Mouse (Mus musculus): ENCODE data around the gene Cdc42bpa. TPM values are rescaled to one million over a fixed set of nuclear protein-coding genes. Genes with fewer than 3 reads are reported as not detected.

Cdc42bpa gene
- polyA plus RNA-seq, 1 experiment from 2014 or later: 28.5 TPM

- H3K4me2 ChIP-seq: no peak overlapping the region
- H3K27ac ChIP-seq: no peak overlapping the region
- no peaks in the 10 kb centered on the region for H3K27me3 ChIP-seq (replicated peaks)
- no peak overlapping the region for H3K4me3 ChIP-seq
- no peaks in the 10 kb centered on the region for H3K9me3 ChIP-seq
- H3K9ac ChIP-seq: no peak overlapping the region
- H3K36me3 ChIP-seq (replicated peaks): 0 out of 2 replicates have a peak, but pooled peaks cover 25% of the 10 kb centered on the region
- ATAC-seq (replicated peaks): no peak
- WGBS: 80% methylated on average over 2 of the region's 2 CpGs
- no peaks in the 10 kb centered on the region for H3K4me1 ChIP-seq
Observed at GRCm38 (mm10) chr1:180160545-180160944, 200.3 kb downstream of the Cdc42bpa start.

- Histone ChIP-seq H3K4me2 (no peak overlapping the region), H3K27ac (no peak overlapping the region), H3K27me3 (replicated peaks) (no peaks in the 10 kb centered on the region), H3K4me1 (no peaks in the 10 kb centered on the region), H3K36me3 (replicated peaks) (0 out of 2 replicates have a peak, but pooled peaks cover 25% of the 10 kb centered on the region), H3K9ac (no peak overlapping the region), H3K9me3 (no peaks in the 10 kb centered on the region), H3K4me3 (no peak overlapping the region)
- no peak for ATAC-seq (replicated peaks)
- 75% methylated on average over 3 of the region's 3 CpGs for WGBS
Observed at GRCm38 (mm10) chr1:180161160-180161559, 200.9 kb downstream of the Cdc42bpa start.

GRCm38 (mm10) chr1:180161566-180162355 is 201.5 kb downstream of the Cdc42bpa start:
- Histone ChIP-seq H3K4me1 (no peaks in the 10 kb centered on the region), H3K9ac (no peak overlapping the region), H3K27me3 (replicated peaks) (no peaks in the 10 kb centered on the region), H3K9me3 (no peaks in the 10 kb centered on the region), H3K4me3 (no peak overlapping the region), H3K4me2 (no peak overlapping the region), H3K36me3 (replicated peaks) (0 out of 2 replicates have a peak, but pooled peaks cover 25% of the 10 kb centered on the region), H3K27ac (no peak overlapping the region)
- no peak for ATAC-seq (replicated peaks)
- WGBS: 82% methylated on average over 20 of the region's 20 CpGs

- Histone ChIP-seq H3K4me2 (no peak overlapping the region), H3K9me3 (no peaks in the 10 kb centered on the region), H3K27ac (no peak overlapping the region), H3K27me3 (replicated peaks) (no peaks in the 10 kb centered on the region), H3K36me3 (replicated peaks) (0 out of 2 replicates have a peak, but pooled peaks cover 25% of the 10 kb centered on the region), H3K9ac (no peak overlapping the region), H3K4me3 (no peak overlapping the region), H3K4me1 (no peaks in the 10 kb centered on the region)
- WGBS: 83% methylated on average over 7 of the region's 7 CpGs
- no peak for ATAC-seq (replicated peaks)
Observed at GRCm38 (mm10) chr1:180162986-180163385, 202.7 kb downstream of the Cdc42bpa start.

- Histone ChIP-seq H3K36me3 (replicated peaks) (0 out of 2 replicates have a peak, but pooled peaks cover 19% of the 10 kb centered on the region), H3K4me2 (no peak overlapping the region), H3K9me3 (no peaks in the 10 kb centered on the region), H3K9ac (no peak overlapping the region), H3K4me3 (no peak overlapping the region), H3K4me1 (no peaks in the 10 kb centered on the region), H3K27me3 (replicated peaks) (no peaks in the 10 kb centered on the region), H3K27ac (no peak overlapping the region)
- 85% methylated on average over 5 of the region's 5 CpGs for WGBS
- no peak for ATAC-seq (replicated peaks)
Observed at GRCm38 (mm10) chr1:180166533-180166932, 206.3 kb downstream of the Cdc42bpa start.

- 97% methylated on average over 6 of the region's 6 CpGs for WGBS
- Histone ChIP-seq H3K4me1 (no peaks in the 10 kb centered on the region), H3K27me3 (replicated peaks) (no peaks in the 10 kb centered on the region), H3K4me3 (no peak overlapping the region), H3K27ac (no peak overlapping the region), H3K9ac (no peak overlapping the region), H3K4me2 (no peak overlapping the region), H3K9me3 (no peaks in the 10 kb centered on the region), H3K36me3 (replicated peaks) (0 out of 2 replicates have a peak, but pooled peaks cover 5% of the 10 kb centered on the region)
- no peak for ATAC-seq (replicated peaks)
Observed at GRCm38 (mm10) chr1:180168294-180168693, 208.0 kb downstream of the Cdc42bpa start.

GRCm38 (mm10) chr1:180169161-180169560 is 208.9 kb downstream of the Cdc42bpa start:
- Histone ChIP-seq H3K4me1 (no peaks in the 10 kb centered on the region), H3K9me3 (no peaks in the 10 kb centered on the region), H3K27me3 (replicated peaks) (no peaks in the 10 kb centered on the region), H3K4me2 (no peak overlapping the region), H3K27ac (no peak overlapping the region), H3K9ac (no peak overlapping the region), H3K4me3 (no peak overlapping the region), H3K36me3 (replicated peaks) (no peaks in the 10 kb centered on the region)
- no peak for ATAC-seq (replicated peaks)
- 90% methylated on average over 7 of the region's 7 CpGs for WGBS

GRCm38 (mm10) chr1:180170071-180170470 is 209.8 kb downstream of the Cdc42bpa start:
- Histone ChIP-seq H3K4me1 (no peaks in the 10 kb centered on the region), H3K4me2 (no peak overlapping the region), H3K27ac (no peak overlapping the region), H3K27me3 (replicated peaks) (no peaks in the 10 kb centered on the region), H3K4me3 (no peak overlapping the region), H3K36me3 (replicated peaks) (no peaks in the 10 kb centered on the region), H3K9me3 (no peaks in the 10 kb centered on the region), H3K9ac (no peak overlapping the region)
- 88% methylated on average over 8 of the region's 8 CpGs for WGBS
- no peak for ATAC-seq (replicated peaks)

GRCm38 (mm10) chr1:180171883-180172282 is 211.6 kb downstream of the Cdc42bpa start:
- ATAC-seq (replicated peaks): no peak
- Histone ChIP-seq H3K4me1 (no peaks in the 10 kb centered on the region), H3K4me2 (no peak overlapping the region), H3K9ac (no peak overlapping the region), H3K27ac (no peak overlapping the region), H3K27me3 (replicated peaks) (no peaks in the 10 kb centered on the region), H3K36me3 (replicated peaks) (no peaks in the 10 kb centered on the region), H3K9me3 (no peaks in the 10 kb centered on the region), H3K4me3 (no peak overlapping the region)
- WGBS: 76% methylated on average over 2 of the region's 2 CpGs

- Histone ChIP-seq H3K4me2 (no peak overlapping the region), H3K27ac (no peak overlapping the region), H3K4me3 (no peak overlapping the region), H3K4me1 (no peaks in the 10 kb centered on the region), H3K36me3 (replicated peaks) (no peaks in the 10 kb centered on the region), H3K9ac (no peak overlapping the region), H3K27me3 (replicated peaks) (no peaks in the 10 kb centered on the region), H3K9me3 (no peaks in the 10 kb centered on the region)
- no peak for ATAC-seq (replicated peaks)
- 81% methylated on average over 4 of the region's 4 CpGs for WGBS
Observed at GRCm38 (mm10) chr1:180172600-180172999, 212.3 kb downstream of the Cdc42bpa start.

GRCm38 (mm10) chr1:180173017-180173416 is 212.7 kb downstream of the Cdc42bpa start:
- Histone ChIP-seq H3K36me3 (replicated peaks) (no peaks in the 10 kb centered on the region), H3K27ac (no peak overlapping the region), H3K9me3 (no peaks in the 10 kb centered on the region), H3K4me3 (no peak overlapping the region), H3K4me2 (no peak overlapping the region), H3K27me3 (replicated peaks) (no peaks in the 10 kb centered on the region), H3K4me1 (no peaks in the 10 kb centered on the region), H3K9ac (no peak overlapping the region)
- no peak for ATAC-seq (replicated peaks)
- 75% methylated on average over 5 of the region's 5 CpGs for WGBS

- Histone ChIP-seq H3K36me3 (replicated peaks) (no peaks in the 10 kb centered on the region), H3K9ac (no peak overlapping the region), H3K4me1 (no peaks in the 10 kb centered on the region), H3K9me3 (no peaks in the 10 kb centered on the region), H3K4me3 (no peak overlapping the region), H3K27ac (no peak overlapping the region), H3K4me2 (no peak overlapping the region), H3K27me3 (replicated peaks) (no peaks in the 10 kb centered on the region)
- WGBS: 65% methylated on average over 6 of the region's 6 CpGs
- no peak for ATAC-seq (replicated peaks)
Observed at GRCm38 (mm10) chr1:180174718-180175117, 214.4 kb downstream of the Cdc42bpa start.

GRCm38 (mm10) chr1:180175167-180175566 is 214.9 kb downstream of the Cdc42bpa start:
- H3K36me3 ChIP-seq (replicated peaks): no peaks in the 10 kb centered on the region
- H3K4me1 ChIP-seq: no peaks in the 10 kb centered on the region
- WGBS: 38% methylated on average over 3 of the region's 3 CpGs
- H3K9ac ChIP-seq: no peak overlapping the region
- H3K27me3 ChIP-seq (replicated peaks): no peaks in the 10 kb centered on the region
- no peak overlapping the region for H3K4me2 ChIP-seq
- no peaks in the 10 kb centered on the region for H3K9me3 ChIP-seq
- no peak overlapping the region for H3K27ac ChIP-seq
- H3K4me3 ChIP-seq: no peak overlapping the region
- ATAC-seq (replicated peaks): no peak; the same call in 1 of the 2 replicates
